Mouse (Mus musculus) small intestine, adult 2 months (tissue): Measurements from ENCODE around the gene Gm20219.

Source experiments
- CTCF ChIP-seq: fragments of 200-500 bp; IDR thresholded peaks from 2 replicates; pipeline ENCODE4 v1.5.1; 2012; ENCODE audit warnings: low read depth, mild to moderate bottlenecking, control low read depth, inconsistent platforms, low read length, moderate library complexity, mixed read lengths; ENCODE audit not compliant: insufficient replicate concordance, insufficient read length; ENCODE audit errors: extremely low read depth
- POLR2A ChIP-seq: fragments of 200-500 bp; IDR thresholded peaks from 2 replicates; pipeline ENCODE4 v1.6.1; 2012; ENCODE audit warnings: low read depth, mild to moderate bottlenecking, control low read depth, inconsistent platforms, low read length, moderate library complexity

- no peak for TF ChIP-seq CTCF
- no peak for TF ChIP-seq POLR2A
Observed at GRCm38 (mm10) chr17:56559386-56559785, 5.2 kb upstream of the Gm20219 start.
